Mouse (Mus musculus) C2C12 (cell line): ENCODE measurements around the gene Alox5. TPM values are rescaled to one million over a fixed set of nuclear protein-coding genes. Genes with fewer than 3 reads are reported as not detected.

Experiments
- H3K27me3 ChIP-seq: one replicate; pipeline ENCODE4 v1.6.1; 2011; ENCODE audit not compliant: control insufficient read depth, insufficient read depth, insufficient read length
- H3K36me3 ChIP-seq: one replicate; pipeline ENCODE4 v1.6.1; 2011; ENCODE audit not compliant: control insufficient read depth, insufficient read depth
- H3K4me3 ChIP-seq: one replicate; pipeline ENCODE4 v1.5.1; 2011; ENCODE audit warnings: mild to moderate bottlenecking, control low read depth; ENCODE audit not compliant: poor library complexity, insufficient read depth, severe bottlenecking
- H3K79me2 ChIP-seq: one replicate; pipeline ENCODE4 v1.6.1; 2011; ENCODE audit not compliant: control insufficient read depth, insufficient read depth
- H3K79me3 ChIP-seq: one replicate; pipeline ENCODE4 v1.6.1; 2011; ENCODE audit warnings: low read depth, control low read depth
- H3ac ChIP-seq: one replicate; pipeline ENCODE3; 2011; ENCODE audit warnings: low read depth; ENCODE audit not compliant: control insufficient read depth, insufficient read length
- CEBPB ChIP-seq: IDR thresholded peaks from one replicate; pipeline ENCODE4 v1.6.1; 2011; ENCODE audit warnings: low read depth, mild to moderate bottlenecking, control low read depth, moderate library complexity
- CTCF ChIP-seq: IDR thresholded peaks from one replicate; pipeline ENCODE4 v1.5.1; 2011; ENCODE audit not compliant: control insufficient read depth, insufficient read depth, insufficient read length
- FOSL1 ChIP-seq: IDR thresholded peaks from one replicate; pipeline ENCODE4 v1.8.0; 2011; ENCODE audit warnings: mild to moderate bottlenecking, low read length; ENCODE audit not compliant: poor library complexity, insufficient read depth, severe bottlenecking
- MAX ChIP-seq: IDR thresholded peaks from one replicate; pipeline ENCODE4 v1.6.1; 2011; ENCODE audit warnings: mild to moderate bottlenecking, control low read depth
- MYOD1 ChIP-seq: IDR thresholded peaks from one replicate; pipeline ENCODE4 v1.6.1; 2011; ENCODE audit warnings: low read depth; ENCODE audit not compliant: control insufficient read depth, insufficient read length
- MYOG ChIP-seq: IDR thresholded peaks from one replicate; pipeline ENCODE4 v1.6.1; 2011; ENCODE audit not compliant: control insufficient read depth, insufficient read length; ENCODE audit errors: extremely low read depth
- USF1 ChIP-seq: IDR thresholded peaks from one replicate; pipeline ENCODE4 v1.6.1; 2011; ENCODE audit warnings: low read depth, mild to moderate bottlenecking, control low read depth, moderate library complexity
- polyA plus RNA-seq: library from polyadenylated mRNA; unstranded; fragments of >200 nt; fragmentation: generic; extraction: Trizol; gene quantifications from one replicate; pipeline ENCODE4 v1.2.1, GENCODE M21; 2012; ENCODE audit warnings: missing spikeins

Gene Alox5
- polyA plus RNA-seq, 1 experiment: 7.1 TPM

GRCm38 (mm10) chr6:116394916-116395648 lies 65.9 kb downstream of the Alox5 start:
- TF ChIP-seq MYOG (no peak), MAX (no peak), MYOD1 (no peak), CTCF (no peak), FOSL1 (no peak), USF1 (no peak), CEBPB (no peak)
- Histone ChIP-seq H3K36me3 (no peaks in the 10 kb centered on the region), H3K79me3 (no peaks in the 10 kb centered on the region)

DNA sequence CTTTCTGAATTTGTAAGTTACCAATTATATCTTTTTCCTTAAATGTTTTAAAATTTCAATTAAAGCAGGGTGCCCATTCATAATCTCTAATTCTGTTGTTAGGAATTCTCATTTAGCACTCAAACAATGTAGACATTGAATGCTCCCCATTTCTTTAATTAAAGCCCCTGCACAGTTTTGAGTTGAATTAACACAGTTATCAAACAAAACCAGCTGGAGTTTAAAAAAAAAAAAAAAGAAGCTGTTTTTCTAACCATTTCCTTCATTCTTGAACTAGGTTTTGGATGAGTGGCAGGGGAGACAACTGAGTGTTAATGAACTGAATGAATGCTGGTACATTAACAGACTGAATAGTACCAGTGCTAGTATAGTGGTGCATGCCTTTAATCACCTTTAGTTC lies 71.5 kb downstream of the Alox5 start:
- no peak overlapping the region for H3K4me3 ChIP-seq
- no peaks in the 10 kb centered on the region for H3K27me3 ChIP-seq
- H3K36me3 ChIP-seq: no peaks in the 10 kb centered on the region
- TF ChIP-seq USF1: no peak
- no peak for TF ChIP-seq MYOG
- no peak for TF ChIP-seq MAX
- TF ChIP-seq CEBPB: no peak
- no peak for TF ChIP-seq CTCF
- no peak for TF ChIP-seq FOSL1
- H3K79me2 ChIP-seq: no peaks in the 10 kb centered on the region
- H3K79me3 ChIP-seq: no peaks in the 10 kb centered on the region
- H3ac ChIP-seq: no peak overlapping the region

More at GRCm38 (mm10) chr6:116394916-116395648, 65.9 kb downstream of the Alox5 start:
- Histone ChIP-seq H3K4me3 (no peak overlapping the region), H3ac (no peak overlapping the region), H3K27me3 (no peaks in the 10 kb centered on the region), H3K79me2 (no peaks in the 10 kb centered on the region)

DNA sequence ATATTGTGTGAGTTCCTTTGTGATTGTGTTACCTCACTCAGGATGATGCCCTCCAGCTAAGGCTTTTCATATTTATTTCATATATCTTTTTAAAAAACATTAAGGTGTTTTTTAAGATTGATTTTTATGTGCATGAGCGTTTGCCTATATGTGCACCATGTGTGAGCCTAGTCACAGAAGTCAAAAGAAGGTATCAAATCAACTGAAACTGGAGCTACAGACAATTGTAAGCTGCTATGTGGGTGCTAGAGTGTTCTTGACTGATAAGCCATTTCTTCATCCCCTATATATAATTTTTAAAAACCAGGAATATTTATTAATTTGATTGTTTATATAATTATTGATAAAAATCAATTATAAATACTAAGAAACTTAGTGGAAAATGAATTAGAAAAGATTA lies 72.9 kb downstream of the Alox5 start:
- Histone ChIP-seq H3K36me3 (no peaks in the 10 kb centered on the region), H3K27me3 (no peaks in the 10 kb centered on the region), H3K4me3 (no peak overlapping the region), H3K79me3 (no peaks in the 10 kb centered on the region), H3K79me2 (no peaks in the 10 kb centered on the region), H3ac (no peak overlapping the region)
- TF ChIP-seq CEBPB (no peak), FOSL1 (no peak), MYOG (no peak), MYOD1 (no peak), MAX (no peak), USF1 (no peak), CTCF (no peak)

DNA sequence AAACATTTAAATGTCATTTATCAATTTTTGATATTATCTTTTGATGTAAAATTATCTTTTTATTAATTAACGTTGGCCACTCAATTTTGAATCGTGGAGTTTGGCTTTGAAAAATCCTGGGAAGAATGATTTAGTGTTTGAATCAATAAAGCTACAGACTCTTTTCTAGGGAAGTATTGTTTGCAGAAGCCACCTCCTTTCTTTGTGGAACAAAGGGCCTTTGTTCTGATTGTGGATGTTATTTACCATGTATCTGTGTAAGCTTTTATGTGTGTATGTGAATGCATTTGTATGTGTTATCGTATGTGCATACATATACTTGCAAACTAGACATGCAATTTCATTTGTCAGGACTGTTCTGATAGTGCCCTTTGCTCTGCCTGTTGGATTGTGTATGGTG lies 74.5 kb downstream of the Alox5 start:
- Histone ChIP-seq H3K4me3 (no peak overlapping the region), H3K79me3 (no peaks in the 10 kb centered on the region), H3ac (no peak overlapping the region), H3K27me3 (no peaks in the 10 kb centered on the region), H3K36me3 (no peaks in the 10 kb centered on the region), H3K79me2 (peaks cover 9% of the 10 kb centered on the region)
- no peak for TF ChIP-seq CTCF
- TF ChIP-seq MYOG: no peak

DNA sequence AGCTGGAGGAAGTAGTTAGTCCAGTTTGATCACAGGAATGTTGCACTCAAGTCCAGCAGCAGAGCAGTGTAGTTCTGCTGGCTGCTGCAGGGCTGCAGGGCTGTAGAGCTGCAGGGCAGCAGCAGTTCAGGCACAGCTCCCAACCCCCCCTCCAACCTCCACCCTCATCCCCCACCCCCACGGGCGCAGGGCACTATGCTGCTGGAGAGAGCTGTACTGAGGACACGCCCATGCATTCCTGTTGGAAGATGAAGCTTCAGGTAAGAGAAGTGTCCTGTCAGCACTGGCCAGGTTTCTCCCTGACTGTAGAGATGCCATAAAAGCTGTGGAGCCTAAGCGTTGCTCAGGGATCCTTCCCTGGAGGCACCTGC lies 74.9 kb downstream of the Alox5 start:
- Histone ChIP-seq H3K4me3 (no peak overlapping the region), H3K79me2 (peaks cover 13% of the 10 kb centered on the region), H3K27me3 (no peaks in the 10 kb centered on the region), H3K36me3 (no peaks in the 10 kb centered on the region), H3ac (no peak overlapping the region), H3K79me3 (no peaks in the 10 kb centered on the region)
- TF ChIP-seq FOSL1 (no peak), USF1 (no peak), MYOG (no peak), CEBPB (no peak), CTCF (no peak)
